Mouse (Mus musculus): ENCODE measurements around the gene Scml4. TPM values are rescaled to one million over a fixed set of nuclear protein-coding genes. Genes with fewer than 3 reads are reported as not detected.
A peak's percentile ranks its signal among the peaks of the same experiment; 100 is the strongest.

Scml4 gene
- total RNA-seq, 2 experiments from 2014 or later, result 2.0 to 2.8 TPM

GRCm38 (mm10) chr10:42940193-42941050 is 80.3 kb downstream of the Scml4 start:
- no peak for DNase-seq
- intact Hi-C loops (cut with DNase I; ENCODE audit: low total_unique reads), result loop anchor here (2.0 kb wide), 1 partner anchor 98 kb away; no protein-coding TSS in a partner anchor

- intact Hi-C loops (cut with DNase I; ENCODE audit: low total_unique reads), result loop anchor here (2.0 kb wide), 1 partner anchor 98 kb away; no protein-coding TSS in a partner anchor
- no peak for DNase-seq
Observed at GRCm38 (mm10) chr10:42941278-42941677, 81.1 kb downstream of the Scml4 start.

GRCm38 (mm10) chr10:42941697-42942221 is 81.6 kb downstream of the Scml4 start:
- DNase-seq, result peak; percentile 60
- intact Hi-C loops (cut with DNase I; ENCODE audit: low total_unique reads), result loop anchor here (2.0 kb wide), 1 partner anchor 99 kb away; no protein-coding TSS in a partner anchor

- intact Hi-C loops (cut with DNase I; ENCODE audit: low total_unique reads), result no loop called here
- no peak for DNase-seq
Observed at GRCm38 (mm10) chr10:42942300-42942699, 82.1 kb downstream of the Scml4 start.

GRCm38 (mm10) chr10:42945316-42945715 is 85.1 kb downstream of the Scml4 start:
- DNase-seq, result no peak
- intact Hi-C loops (cut with DNase I; ENCODE audit: low total_unique reads), result no loop called here

GRCm38 (mm10) chr10:42947336-42947735 is 87.2 kb downstream of the Scml4 start:
- intact Hi-C loops (cut with DNase I; ENCODE audit: low total_unique reads), result no loop called here
- no peak for DNase-seq

GRCm38 (mm10) chr10:42950252-42950751 is 90.1 kb downstream of the Scml4 start:
- intact Hi-C loops (cut with DNase I; ENCODE audit: low total_unique reads), result loop anchor here (5.0 kb wide), 1 partner anchor 258 kb away; no protein-coding TSS in a partner anchor
- peak; percentile 41 for DNase-seq

- intact Hi-C loops (cut with DNase I; ENCODE audit: low total_unique reads), result loop anchor here (5.0 kb wide), 1 partner anchor 259 kb away; no protein-coding TSS in a partner anchor
- DNase-seq, result no peak
Observed at GRCm38 (mm10) chr10:42951078-42952045, 91.2 kb downstream of the Scml4 start.

- no peak for DNase-seq
- intact Hi-C loops (cut with DNase I; ENCODE audit: low total_unique reads), result loop anchor here (5.0 kb wide), 1 partner anchor 260 kb away; no protein-coding TSS in a partner anchor
Observed at GRCm38 (mm10) chr10:42952046-42952420, 91.9 kb downstream of the Scml4 start.

- intact Hi-C loops (cut with DNase I; ENCODE audit: low total_unique reads), result loop anchor here (5.0 kb wide), 1 partner anchor 261 kb away; no protein-coding TSS in a partner anchor
- DNase-seq, result no peak
Observed at GRCm38 (mm10) chr10:42953601-42954000, 93.4 kb downstream of the Scml4 start.

GRCm38 (mm10) chr10:42955205-42955604 is 95.0 kb downstream of the Scml4 start:
- no peak for DNase-seq
- intact Hi-C loops (cut with DNase I; ENCODE audit: low total_unique reads), result no loop called here

GRCm38 (mm10) chr10:42957881-42958651 is 97.9 kb downstream of the Scml4 start:
- intact Hi-C loops (cut with DNase I; ENCODE audit: low total_unique reads), result no loop called here
- DNase-seq, result peak; percentile 70

- intact Hi-C loops (cut with DNase I; ENCODE audit: low total_unique reads), result no loop called here
- DNase-seq, result no peak
Observed at GRCm38 (mm10) chr10:42958686-42959085, 98.5 kb downstream of the Scml4 start.

- intact Hi-C loops (cut with DNase I; ENCODE audit: low total_unique reads), result no loop called here
- DNase-seq, result no peak
Observed at GRCm38 (mm10) chr10:42961771-42962170, 101.6 kb downstream of the Scml4 start.

- no peak for DNase-seq
- intact Hi-C loops (cut with DNase I; ENCODE audit: low total_unique reads), result no loop called here
Observed at GRCm38 (mm10) chr10:42962181-42962601, 102.0 kb downstream of the Scml4 start.

GRCm38 (mm10) chr10:42962655-42963054 is 102.5 kb downstream of the Scml4 start:
- intact Hi-C loops (cut with DNase I; ENCODE audit: low total_unique reads), result no loop called here
- no peak for DNase-seq

- intact Hi-C loops (cut with DNase I; ENCODE audit: low total_unique reads), result no loop called here
- no peak for DNase-seq
Observed at GRCm38 (mm10) chr10:42963061-42963460, 102.9 kb downstream of the Scml4 start.

GRCm38 (mm10) chr10:42968332-42968731 is 108.2 kb downstream of the Scml4 start:
- DNase-seq, result no peak
- intact Hi-C loops (cut with DNase I; ENCODE audit: low total_unique reads), result no loop called here
